Mouse (Mus musculus): ENCODE data around the gene Ralgds.

DNA sequence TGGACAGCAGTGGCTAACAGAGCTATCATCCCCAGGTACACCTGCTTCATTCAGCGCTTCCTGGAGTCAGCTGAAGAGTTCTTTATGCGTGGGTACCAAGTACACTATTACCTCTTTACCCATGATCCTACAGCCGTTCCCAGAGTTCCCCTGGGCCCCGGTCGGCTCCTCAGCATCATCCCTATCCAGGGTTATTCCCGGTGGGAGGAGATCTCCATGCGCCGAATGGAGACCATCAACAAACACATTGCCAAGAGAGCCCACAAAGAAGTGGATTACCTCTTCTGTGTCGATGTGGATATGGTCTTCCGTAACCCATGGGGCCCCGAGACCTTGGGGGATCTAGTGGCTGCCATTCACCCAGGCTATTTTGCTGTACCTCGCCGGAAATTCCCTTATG is 8.2 kb upstream of the Ralgds start:
- TF ChIP-seq CTCF (IDR thresholded peaks at IDR 0.05; ENCODE audit: extremely low read depth, insufficient read depth, insufficient read length, insufficient replicate concordance) (no peak), POLR2A (IDR thresholded peaks at IDR 0.05; ENCODE audit: low read depth, low read length) (no peak)

Data from spleen, adult 2 months (tissue).